Mouse (Mus musculus): ENCODE data around the gene Spink4. TPM values are rescaled to one million over a fixed set of nuclear protein-coding genes. Genes with fewer than 3 reads are reported as not detected.

The Spink4 gene
- polyA plus RNA-seq, 1 experiment from 2014 or later, result 9.3 TPM

DNA sequence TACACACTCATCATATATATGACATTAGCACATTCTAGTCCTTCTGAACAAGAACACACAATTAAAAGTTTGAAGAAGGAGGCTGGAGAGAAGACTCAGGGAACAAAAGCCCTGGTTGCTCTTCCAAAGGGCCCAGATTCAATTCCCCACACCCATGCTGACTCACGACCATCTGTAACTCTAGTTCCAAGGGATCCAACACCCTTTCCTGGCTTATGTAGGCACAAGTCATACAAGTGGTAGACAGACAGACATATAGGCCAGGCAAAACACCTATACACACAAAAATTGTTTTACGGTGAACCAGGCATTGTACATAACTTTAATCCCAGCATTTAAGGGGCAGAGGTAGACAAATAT lies 34.7 kb upstream of the Spink4 start:
- Histone ChIP-seq H3K4me3 (no peak overlapping the region), H3K9ac (no peak overlapping the region), H3K9me3 (no peaks in the 10 kb centered on the region), H3K4me2 (no peak overlapping the region), H3K4me1 (0 out of 2 replicates have a peak, but pooled peaks cover 7% of the 10 kb centered on the region), H3K27ac (replicated peaks) (no peak overlapping the region), H3K27me3 (replicated peaks) (no peaks in the 10 kb centered on the region), H3K36me3 (no peaks in the 10 kb centered on the region)
- ATAC-seq (ENCODE audit: extremely low read depth, insufficient number of reproducible peaks, low FRiP score, low TSS enrichment), result no peak
- WGBS, result 74% methylated on average over 2 of the region's 2 CpGs

DNA sequence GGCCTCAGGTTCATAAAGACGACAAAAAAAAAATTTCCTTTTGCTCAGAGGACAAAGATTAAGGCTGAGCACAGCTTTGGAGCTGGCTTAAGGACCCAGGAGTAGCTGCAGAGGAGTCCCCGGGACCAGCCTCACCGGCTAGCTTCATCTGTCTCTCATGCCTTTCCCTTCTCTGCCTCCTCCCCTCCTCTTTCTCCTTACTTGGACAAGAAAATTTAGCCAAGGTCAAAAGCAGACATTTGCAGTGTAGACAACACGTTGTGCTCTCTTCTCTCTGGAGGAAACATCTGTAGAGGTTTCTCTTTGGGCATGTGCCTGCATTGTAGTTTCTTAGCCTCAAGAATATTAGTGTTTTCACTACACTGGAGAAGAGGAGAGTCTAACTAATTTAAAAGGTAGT lies 34.0 kb upstream of the Spink4 start:
- Histone ChIP-seq H3K27me3 (replicated peaks) (no peaks in the 10 kb centered on the region), H3K36me3 (no peaks in the 10 kb centered on the region), H3K4me3 (no peak overlapping the region), H3K27ac (replicated peaks) (no peak overlapping the region), H3K9ac (no peak overlapping the region), H3K4me1 (0 out of 2 replicates have a peak, but pooled peaks cover 7% of the 10 kb centered on the region), H3K9me3 (no peaks in the 10 kb centered on the region), H3K4me2 (no peak overlapping the region)
- 45% methylated on average over 4 of the region's 4 CpGs for WGBS
- no peak for ATAC-seq (ENCODE audit: extremely low read depth, insufficient number of reproducible peaks, low FRiP score, low TSS enrichment)

DNA sequence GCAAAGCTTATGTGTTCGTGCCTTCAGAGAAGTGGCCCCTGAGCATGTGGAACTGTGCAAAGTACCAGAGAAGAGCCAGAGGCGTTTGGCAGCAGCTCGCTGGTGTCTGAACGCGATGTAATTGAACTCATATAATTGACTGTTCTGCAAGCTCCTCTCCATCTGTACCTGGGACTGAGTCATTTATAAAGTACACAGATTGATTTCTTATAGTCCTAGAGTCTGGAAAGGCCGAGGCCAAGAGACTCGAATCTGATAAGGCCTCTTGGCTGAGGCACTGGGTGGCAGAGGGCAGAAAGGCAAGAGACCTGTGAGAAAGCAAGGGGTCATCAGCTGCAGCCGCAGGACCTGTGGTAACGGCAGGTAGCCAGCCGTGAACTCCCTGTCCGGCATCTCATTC lies 31.0 kb upstream of the Spink4 start:
- Histone ChIP-seq H3K4me2 (no peak overlapping the region), H3K4me1 (0 out of 2 replicates have a peak, but pooled peaks cover 7% of the 10 kb centered on the region), H3K4me3 (no peak overlapping the region), H3K27ac (replicated peaks) (no peak overlapping the region), H3K36me3 (no peaks in the 10 kb centered on the region), H3K9ac (no peak overlapping the region), H3K27me3 (replicated peaks) (no peaks in the 10 kb centered on the region), H3K9me3 (no peaks in the 10 kb centered on the region)
- ATAC-seq (ENCODE audit: extremely low read depth, insufficient number of reproducible peaks, low FRiP score, low TSS enrichment), result no peak
- 74% methylated on average over 11 of the region's 11 CpGs for WGBS

DNA sequence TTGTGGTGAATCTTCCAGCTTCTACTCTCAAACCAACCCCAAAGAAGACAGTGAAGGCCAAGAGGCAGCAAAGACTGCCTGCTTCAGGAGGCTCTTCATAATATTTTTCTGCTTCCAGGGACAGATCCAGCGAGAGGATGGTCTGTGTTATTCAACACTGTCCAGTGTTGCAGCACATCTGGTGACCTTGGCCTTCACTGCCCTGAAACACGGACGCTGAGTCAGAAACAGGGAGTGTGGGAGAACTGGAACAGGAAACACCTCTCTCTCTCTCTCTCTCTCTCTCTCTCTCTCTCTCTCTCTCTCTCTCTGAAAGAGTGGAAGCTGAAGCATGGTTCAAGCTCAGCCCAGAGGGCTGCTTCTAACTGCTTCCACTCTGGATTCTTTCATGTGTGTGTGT lies 30.6 kb upstream of the Spink4 start:
- no peak overlapping the region for H3K27ac ChIP-seq (replicated peaks)

DNA sequence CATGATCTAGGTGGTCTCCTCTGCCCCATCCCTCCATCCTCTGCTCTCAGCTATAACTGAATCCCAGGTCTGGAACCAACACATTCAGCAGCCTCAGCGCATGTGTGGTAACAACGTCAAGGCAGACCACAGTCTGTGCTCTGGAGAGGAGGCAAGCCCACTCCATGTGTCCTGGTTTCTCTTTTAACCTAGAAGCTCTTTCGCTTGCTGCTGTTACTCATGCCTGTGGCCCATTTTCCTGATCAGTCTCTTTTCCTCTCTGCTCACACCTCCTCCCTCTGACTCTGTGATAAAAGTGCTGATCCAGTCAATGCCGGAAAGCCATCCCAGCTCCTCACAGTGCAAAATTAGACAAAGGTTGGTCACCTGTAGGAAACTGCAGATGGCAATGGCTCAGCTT lies 29.9 kb upstream of the Spink4 start:
- H3K4me1 ChIP-seq, result 0 out of 2 replicates have a peak, but pooled peaks cover 7% of the 10 kb centered on the region
- H3K4me2 ChIP-seq, result no peak overlapping the region
- H3K9ac ChIP-seq, result no peak overlapping the region
- no peak overlapping the region for H3K4me3 ChIP-seq
- no peaks in the 10 kb centered on the region for H3K36me3 ChIP-seq
- H3K9me3 ChIP-seq, result no peaks in the 10 kb centered on the region
- no peak for ATAC-seq (ENCODE audit: extremely low read depth, insufficient number of reproducible peaks, low FRiP score, low TSS enrichment)
- WGBS, result 68% methylated on average over 4 of the region's 4 CpGs
- no peak overlapping the region for H3K27ac ChIP-seq (replicated peaks)
- no peaks in the 10 kb centered on the region for H3K27me3 ChIP-seq (replicated peaks)

More for the DNA sequence above, 30.6 kb upstream of the Spink4 start:
- Histone ChIP-seq H3K4me1 (0 out of 2 replicates have a peak, but pooled peaks cover 7% of the 10 kb centered on the region), H3K27me3 (replicated peaks) (no peaks in the 10 kb centered on the region), H3K4me2 (no peak overlapping the region), H3K9ac (no peak overlapping the region), H3K9me3 (no peaks in the 10 kb centered on the region), H3K4me3 (no peak overlapping the region), H3K36me3 (no peaks in the 10 kb centered on the region)
- no peak for ATAC-seq (ENCODE audit: extremely low read depth, insufficient number of reproducible peaks, low FRiP score, low TSS enrichment)
- 22% methylated on average over 3 of the region's 3 CpGs for WGBS

DNA sequence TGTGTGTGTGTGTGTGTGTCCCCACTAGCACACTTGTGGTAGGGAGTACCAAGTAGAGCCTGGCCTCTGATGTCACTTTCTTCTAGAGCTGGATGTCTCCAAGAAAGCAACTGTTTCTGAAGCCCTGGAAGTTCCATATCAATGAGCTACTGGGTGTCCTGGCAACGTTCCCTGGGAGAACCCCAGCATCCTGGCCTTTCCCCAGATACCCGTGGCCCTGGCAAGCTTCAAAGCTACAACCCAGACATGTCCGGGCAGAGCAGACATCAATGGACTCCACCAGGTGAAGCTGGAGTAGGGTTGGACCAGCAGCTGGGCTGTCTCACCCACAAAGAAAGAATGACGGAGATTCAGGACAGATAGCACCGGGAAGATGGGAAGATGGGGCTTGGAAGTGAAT lies 28.6 kb upstream of the Spink4 start:
- Histone ChIP-seq H3K4me2 (no peak overlapping the region), H3K9me3 (no peaks in the 10 kb centered on the region), H3K27ac (replicated peaks) (no peak overlapping the region), H3K36me3 (no peaks in the 10 kb centered on the region), H3K4me1 (0 out of 2 replicates have a peak, but pooled peaks cover 7% of the 10 kb centered on the region), H3K27me3 (replicated peaks) (no peaks in the 10 kb centered on the region), H3K9ac (no peak overlapping the region), H3K4me3 (no peak overlapping the region)
- WGBS, result 66% methylated on average over 5 of the region's 5 CpGs
- ATAC-seq (ENCODE audit: extremely low read depth, insufficient number of reproducible peaks, low FRiP score, low TSS enrichment), result no peak

DNA sequence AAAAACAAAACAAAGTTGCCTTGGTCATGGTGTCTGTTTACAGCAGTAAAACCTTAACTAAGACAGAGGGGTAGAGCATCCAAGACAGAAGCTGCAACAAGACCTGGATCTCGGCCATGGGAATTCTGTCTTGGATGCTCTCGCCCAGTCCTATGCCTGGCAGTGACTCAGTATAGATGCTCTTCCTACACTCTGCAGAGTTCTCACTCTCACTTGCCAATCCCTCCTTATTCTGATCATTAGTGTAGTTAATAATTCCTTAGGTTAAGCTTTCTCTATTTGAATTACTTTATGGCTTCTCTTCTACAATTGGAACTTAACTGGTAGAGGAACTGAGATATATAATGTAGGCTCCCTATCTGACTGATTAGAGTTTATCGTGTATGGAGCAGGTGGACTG lies 24.7 kb upstream of the Spink4 start:
- H3K4me1 ChIP-seq, result peaks cover 3% of the 10 kb centered on the region; the same call in 1 of the 2 replicates
- no peak for ATAC-seq (ENCODE audit: extremely low read depth, insufficient number of reproducible peaks, low FRiP score, low TSS enrichment)
- WGBS, result 82% methylated on average over 3 of the region's 3 CpGs

DNA sequence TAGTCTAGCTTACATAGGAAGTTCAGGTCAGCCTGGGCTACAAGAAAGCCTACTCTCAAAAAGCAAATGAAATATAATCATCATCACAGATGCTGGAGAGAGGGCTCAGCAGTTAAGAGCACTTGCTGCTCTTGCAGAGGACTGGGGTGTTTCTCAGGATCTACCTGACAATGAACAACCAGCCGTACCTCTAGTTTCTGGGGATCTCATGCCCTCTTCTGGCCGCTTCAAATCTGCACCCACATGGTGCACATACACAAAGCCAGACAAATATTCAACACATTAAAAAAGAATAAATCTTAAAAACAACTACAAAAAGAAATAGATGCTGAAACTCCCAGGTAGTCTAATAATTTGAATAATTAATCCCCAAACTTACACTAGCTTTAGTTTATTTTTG lies 24.2 kb upstream of the Spink4 start:
- H3K4me1 ChIP-seq, result peaks cover 3% of the 10 kb centered on the region; the same call in 1 of the 2 replicates
- no peaks in the 10 kb centered on the region for H3K36me3 ChIP-seq
- WGBS, result 91% methylated on average over 2 of the region's 2 CpGs
- H3K4me2 ChIP-seq, result no peak overlapping the region
- no peak overlapping the region for H3K27ac ChIP-seq (replicated peaks)
- no peaks in the 10 kb centered on the region for H3K9me3 ChIP-seq
- H3K4me3 ChIP-seq, result no peak overlapping the region
- no peak for ATAC-seq (ENCODE audit: extremely low read depth, insufficient number of reproducible peaks, low FRiP score, low TSS enrichment)
- H3K9ac ChIP-seq, result no peak overlapping the region
- H3K27me3 ChIP-seq (replicated peaks), result no peaks in the 10 kb centered on the region

More for the DNA sequence above, 24.7 kb upstream of the Spink4 start:
- Histone ChIP-seq H3K4me3 (no peak overlapping the region), H3K9me3 (no peaks in the 10 kb centered on the region), H3K9ac (no peak overlapping the region), H3K27ac (replicated peaks) (no peak overlapping the region), H3K4me2 (no peak overlapping the region), H3K27me3 (replicated peaks) (no peaks in the 10 kb centered on the region), H3K36me3 (no peaks in the 10 kb centered on the region)

DNA sequence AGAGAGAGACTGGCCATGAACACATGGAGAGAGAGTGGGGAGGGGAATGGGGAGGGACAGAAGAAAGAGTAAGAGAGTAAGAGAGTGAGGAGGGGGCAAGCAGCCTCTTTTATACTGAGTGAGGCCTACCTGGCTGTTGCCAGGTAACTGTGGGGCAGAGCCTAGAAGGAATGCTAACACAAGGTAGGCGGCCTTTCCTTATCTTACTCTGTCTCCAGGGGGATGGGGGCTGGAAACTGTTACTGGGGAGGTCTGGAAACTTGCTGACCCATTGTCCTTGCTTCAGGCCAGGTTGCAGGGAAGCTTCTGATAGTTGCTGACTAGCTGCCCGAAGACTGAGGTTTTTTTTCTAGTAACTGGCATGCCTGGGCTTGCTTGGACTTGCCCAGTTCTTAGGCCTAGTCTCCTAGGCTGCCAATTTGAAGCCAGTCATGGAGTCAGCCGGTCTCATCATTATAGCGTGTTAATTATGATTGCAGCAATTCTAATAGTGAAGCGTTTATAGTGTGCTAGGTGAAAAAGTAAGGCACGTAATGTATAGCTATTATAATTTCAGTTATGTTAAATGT lies 21.3 kb upstream of the Spink4 start:
- Histone ChIP-seq H3K27ac (replicated peaks) (no peak overlapping the region), H3K4me2 (no peak overlapping the region), H3K27me3 (replicated peaks) (no peaks in the 10 kb centered on the region), H3K36me3 (no peaks in the 10 kb centered on the region), H3K9me3 (no peaks in the 10 kb centered on the region), H3K4me3 (no peak overlapping the region), H3K9ac (no peak overlapping the region), H3K4me1 (peaks cover 3% of the 10 kb centered on the region; the same call in 1 of the 2 replicates)
- 70% methylated on average over 6 of the region's 6 CpGs for WGBS
- ATAC-seq (ENCODE audit: extremely low read depth, insufficient number of reproducible peaks, low FRiP score, low TSS enrichment), result no peak

DNA sequence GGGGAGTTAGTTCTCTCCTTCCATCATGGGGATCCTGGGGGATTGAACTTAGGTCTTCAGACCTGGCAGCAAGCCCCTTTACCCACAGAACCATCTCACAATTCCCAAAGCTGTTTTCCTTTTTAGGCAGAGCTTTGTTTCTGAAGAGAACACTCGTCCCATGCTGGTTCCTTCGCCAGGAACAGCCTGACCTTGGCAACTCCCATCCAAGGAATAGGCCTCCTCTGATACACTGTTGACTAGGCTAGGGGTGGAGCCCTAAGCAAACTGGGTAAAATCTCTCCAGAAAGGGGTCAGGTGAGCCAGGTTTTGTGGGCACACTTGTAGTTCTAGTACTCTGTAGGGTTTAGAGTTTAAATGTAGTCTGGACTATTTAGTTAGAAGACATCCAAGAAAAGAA lies 20.6 kb upstream of the Spink4 start:
- Histone ChIP-seq H3K4me2 (no peak overlapping the region), H3K27ac (replicated peaks) (no peak overlapping the region), H3K9me3 (no peaks in the 10 kb centered on the region), H3K36me3 (no peaks in the 10 kb centered on the region), H3K9ac (no peak overlapping the region), H3K4me3 (no peak overlapping the region), H3K4me1 (peaks cover 3% of the 10 kb centered on the region; the same call in 1 of the 2 replicates), H3K27me3 (replicated peaks) (no peaks in the 10 kb centered on the region)
- ATAC-seq (ENCODE audit: extremely low read depth, insufficient number of reproducible peaks, low FRiP score, low TSS enrichment), result no peak
- 74% methylated on average over 2 of the region's 2 CpGs for WGBS

DNA sequence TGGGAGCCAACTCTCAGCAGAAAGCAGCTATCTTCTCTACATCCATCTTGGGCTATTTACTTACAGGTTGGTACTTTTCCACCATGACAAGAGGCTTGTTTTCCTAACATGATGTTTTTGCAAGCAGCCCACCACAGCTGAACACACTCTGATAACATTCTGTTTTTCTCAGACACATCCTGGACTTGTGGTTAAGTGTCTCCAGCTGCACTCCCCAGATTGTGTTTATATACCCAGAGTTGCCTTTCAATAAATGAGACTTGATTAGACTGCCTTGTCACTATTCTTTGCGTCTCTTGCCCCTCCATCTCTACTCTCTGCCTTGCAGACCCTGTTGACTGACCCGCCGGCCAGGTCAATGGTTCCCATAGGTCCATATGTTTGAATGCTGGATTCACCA lies 19.8 kb upstream of the Spink4 start:
- H3K9ac ChIP-seq, result no peak overlapping the region
- no peaks in the 10 kb centered on the region for H3K27me3 ChIP-seq (replicated peaks)
- no peak for ATAC-seq (ENCODE audit: extremely low read depth, insufficient number of reproducible peaks, low FRiP score, low TSS enrichment)
- peaks cover 3% of the 10 kb centered on the region; the same call in 1 of the 2 replicates for H3K4me1 ChIP-seq
- H3K27ac ChIP-seq (replicated peaks), result no peak overlapping the region
- no peak overlapping the region for H3K4me2 ChIP-seq
- H3K9me3 ChIP-seq, result no peaks in the 10 kb centered on the region
- 80% methylated on average over 3 of the region's 3 CpGs for WGBS
- no peaks in the 10 kb centered on the region for H3K36me3 ChIP-seq
- no peak overlapping the region for H3K4me3 ChIP-seq

DNA sequence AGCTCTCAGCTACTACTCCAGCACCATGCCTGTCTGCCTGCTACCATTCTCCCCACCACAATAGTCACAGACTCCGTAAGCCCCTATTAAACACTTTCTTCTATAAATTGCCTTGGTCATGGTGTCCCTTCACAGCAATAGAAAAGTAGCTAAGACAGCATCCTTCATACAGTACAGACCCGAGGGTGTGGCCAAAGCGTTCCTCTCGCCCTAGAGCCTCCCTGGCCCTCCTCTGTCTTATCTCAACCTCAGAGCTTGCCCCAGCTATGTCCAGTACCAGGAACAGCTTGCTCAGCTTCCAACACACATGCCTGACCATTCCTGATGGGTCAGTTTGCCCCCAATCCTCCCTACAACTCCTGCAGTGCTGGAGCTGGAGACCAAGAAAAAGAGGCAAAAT lies 19.2 kb upstream of the Spink4 start:
- Histone ChIP-seq H3K4me2 (no peak overlapping the region), H3K27me3 (replicated peaks) (no peaks in the 10 kb centered on the region), H3K4me1 (peaks cover 3% of the 10 kb centered on the region; the same call in 1 of the 2 replicates), H3K4me3 (no peak overlapping the region), H3K9ac (no peak overlapping the region), H3K27ac (replicated peaks) (no peak overlapping the region), H3K36me3 (no peaks in the 10 kb centered on the region), H3K9me3 (no peaks in the 10 kb centered on the region)
- no peak for ATAC-seq (ENCODE audit: extremely low read depth, insufficient number of reproducible peaks, low FRiP score, low TSS enrichment)
- 72% methylated on average over 4 of the region's 4 CpGs for WGBS
